Mouse (Mus musculus): ENCODE measurements around the gene Klra10.
A peak's percentile ranks its signal among the peaks of the same experiment; 100 is the strongest.
"Not testable (repeated sequence)": the region's sequence is repeated elsewhere in the genome, so short reads cannot be mapped to it uniquely, and the experiment has no call there.

The Klra10 gene

DNA sequence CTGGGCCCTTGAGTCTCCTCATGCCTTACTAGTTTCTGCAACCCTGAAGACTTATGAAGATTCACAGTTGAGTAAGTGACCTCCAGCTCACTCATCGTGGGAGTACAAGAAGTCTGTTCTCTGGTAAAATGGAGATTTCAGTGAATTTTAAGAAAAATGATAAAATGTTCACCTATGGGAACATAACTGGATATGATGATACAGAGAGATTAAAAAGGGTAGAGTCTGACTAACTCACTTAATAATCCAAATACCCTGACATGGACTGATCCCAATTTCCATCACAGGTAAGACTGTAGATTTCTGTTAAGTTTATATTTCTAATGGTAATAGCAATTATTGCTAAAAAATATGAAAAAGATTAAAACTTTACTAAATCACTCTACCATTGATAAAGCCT is at the start of gene Klra10:
Klra10 (minus strand) TSS at position 101 of the 400 bp plus-strand sequence.
- DNase-seq (ENCODE audit: low read depth) = not testable (repeated sequence)

DNA sequence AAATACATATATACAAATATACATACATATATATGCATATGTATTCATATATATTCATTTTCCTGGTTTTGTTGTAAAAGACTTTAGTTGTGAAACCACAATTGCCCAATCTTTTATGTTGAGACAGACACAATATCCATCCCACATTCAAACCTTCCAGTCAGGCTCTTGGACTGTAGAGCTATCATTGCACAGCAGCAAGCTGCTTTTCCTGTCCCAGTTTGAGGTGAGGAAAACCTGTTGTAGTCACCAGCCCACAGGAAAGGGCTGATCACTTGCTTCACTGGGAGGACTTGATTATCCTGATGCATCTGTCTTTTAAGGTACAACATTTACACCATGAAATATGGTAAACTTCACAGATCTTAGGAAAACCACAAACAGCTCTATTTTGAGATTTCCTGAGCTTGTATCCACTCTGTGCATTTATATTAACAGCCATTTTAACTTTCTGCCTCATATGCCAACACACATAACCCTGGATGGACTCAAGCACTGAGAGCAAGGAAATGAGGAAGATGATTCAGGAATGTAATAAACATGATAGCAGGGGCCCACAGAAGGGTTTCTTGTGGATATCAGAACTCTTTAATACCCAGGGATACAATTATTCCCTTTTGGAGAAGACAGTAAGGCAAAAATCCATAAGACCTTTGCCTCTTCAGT is 6.4 kb upstream of the Klra10 start:
- peak; percentile 96 for DNase-seq (ENCODE audit: low read depth)

DNA sequence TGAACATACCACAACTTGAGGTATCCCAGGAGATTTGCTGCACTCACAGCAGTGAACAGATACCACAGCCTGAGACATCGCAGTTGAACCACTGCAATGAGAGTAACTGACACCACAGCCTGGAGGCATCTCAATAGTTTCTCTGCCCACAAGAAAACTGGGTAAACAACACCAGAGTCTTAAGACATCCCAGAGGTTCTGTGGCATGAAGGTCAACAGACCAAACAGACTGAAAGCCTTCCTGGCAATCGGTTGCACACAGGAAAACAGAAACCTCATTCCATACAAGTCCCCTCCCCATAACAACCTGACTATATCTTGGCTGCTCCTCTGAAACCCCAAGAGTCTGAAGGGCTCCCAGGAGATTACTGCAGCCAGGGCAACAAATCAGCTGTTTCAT is 26.4 kb downstream of the Klra10 start:
- DNase-seq (ENCODE audit: low read depth) = peak; percentile 60

DNA sequence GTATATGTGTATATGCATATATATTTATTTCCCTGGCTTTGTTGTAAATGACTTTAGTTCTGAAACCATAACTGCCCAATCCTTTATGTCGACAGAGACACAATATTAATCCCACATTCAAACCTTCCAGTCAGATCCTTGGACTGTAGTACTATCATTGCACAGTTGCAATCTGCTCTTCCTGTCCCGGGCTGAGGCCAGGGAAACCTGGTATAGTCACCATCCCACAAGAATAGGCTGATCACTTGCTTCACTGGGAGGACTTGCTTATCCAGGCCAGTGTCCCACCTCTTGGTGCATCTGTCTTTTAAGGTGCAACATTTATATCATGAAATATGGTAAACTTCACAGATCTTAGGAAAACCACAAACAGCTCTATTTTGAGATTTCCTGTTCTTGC is 44.2 kb downstream of the Klra10 start:
- peak; percentile 56 for DNase-seq (ENCODE audit: low read depth)

DNA sequence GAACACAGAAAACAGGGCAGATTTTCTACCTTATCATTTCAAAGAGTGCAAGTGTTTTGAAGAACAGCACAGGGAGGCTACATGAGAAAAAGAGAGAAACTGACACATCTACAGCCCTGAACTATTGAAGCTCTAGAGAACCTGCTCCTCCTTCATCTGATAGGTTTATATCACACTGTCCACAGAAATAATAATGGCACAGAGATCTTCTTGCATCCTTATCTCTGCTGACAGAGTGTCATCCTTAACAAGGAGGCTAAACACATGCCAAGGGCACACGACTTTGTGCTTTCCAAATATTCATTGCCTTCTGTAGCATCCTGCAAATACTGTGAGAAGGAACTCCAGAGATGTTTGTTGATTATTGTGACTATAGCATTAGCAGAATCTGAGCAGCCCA is 45.1 kb downstream of the Klra10 start:
- DNase-seq (ENCODE audit: low read depth) = no peak

DNA sequence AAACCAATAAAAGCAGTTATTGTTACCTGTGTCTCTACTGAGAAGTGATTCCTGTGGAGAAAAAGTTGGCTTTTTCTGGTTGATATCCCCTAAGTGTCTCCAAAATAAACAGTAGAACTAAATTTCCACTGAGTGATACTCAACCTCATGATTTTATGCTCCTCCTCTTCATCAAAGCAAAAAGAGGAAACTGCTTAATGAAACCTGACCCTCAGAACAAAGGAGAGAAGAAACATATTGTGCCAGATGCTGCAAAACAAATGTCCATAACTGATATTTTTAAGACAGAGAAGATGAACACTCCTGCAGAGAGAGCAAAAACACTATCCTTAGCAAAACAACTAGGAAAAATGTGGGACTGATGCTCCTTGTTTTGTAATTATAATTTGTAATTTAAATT is 48.5 kb downstream of the Klra10 start, which contains the start of gene Klra7:
Klra7 (minus strand) TSS at position 101 of the 400 bp plus-strand sequence.
- peak; percentile 19 for DNase-seq (ENCODE audit: low read depth)
